Mouse (Mus musculus) CD4-positive, CD25-positive, alpha-beta regulatory T cell, adult 4 months (primary cell): ENCODE measurements around the gene Ptprc. TPM values are rescaled to one million over a fixed set of nuclear protein-coding genes. Genes with fewer than 3 reads are reported as not detected.

ENCODE experiments used
- ATAC-seq: one replicate; pipeline ENCODE4 v1.8.0; 2017
- polyA plus RNA-seq, 2 experiments: library from polyadenylated mRNA; unstranded; fragments of 100-300 nt; shearing (Covaris generic); gene quantifications; one replicate each; pipeline ENCODE4 v1.2.1; 2017

Gene Ptprc
- polyA plus RNA-seq = 1,000 to 10,000 TPM; 1,419 to 1,542 TPM

DNA sequence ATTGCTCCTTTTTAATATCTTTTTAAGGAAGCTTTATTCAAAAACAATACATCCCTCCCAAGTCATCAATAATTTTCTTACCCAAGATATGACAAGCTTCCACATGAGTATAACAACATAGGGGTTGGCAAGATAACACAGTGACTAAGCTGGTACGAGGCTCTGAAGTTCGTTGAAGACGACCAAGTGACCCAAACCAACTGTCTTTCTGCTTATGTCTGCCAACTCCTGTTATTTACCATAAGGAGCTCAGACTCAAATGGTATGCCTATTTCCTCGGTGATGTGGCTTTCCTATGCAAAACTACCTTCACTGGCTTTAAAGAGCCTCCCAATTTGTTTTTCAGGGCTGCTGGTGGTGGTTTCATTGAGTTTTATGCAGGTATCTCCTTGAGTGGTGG, at the start of gene Ptprc:
Ptprc (minus strand) TSS at position 215 of the 400 bp plus-strand sequence.
- peak; percentile 29 for ATAC-seq

DNA sequence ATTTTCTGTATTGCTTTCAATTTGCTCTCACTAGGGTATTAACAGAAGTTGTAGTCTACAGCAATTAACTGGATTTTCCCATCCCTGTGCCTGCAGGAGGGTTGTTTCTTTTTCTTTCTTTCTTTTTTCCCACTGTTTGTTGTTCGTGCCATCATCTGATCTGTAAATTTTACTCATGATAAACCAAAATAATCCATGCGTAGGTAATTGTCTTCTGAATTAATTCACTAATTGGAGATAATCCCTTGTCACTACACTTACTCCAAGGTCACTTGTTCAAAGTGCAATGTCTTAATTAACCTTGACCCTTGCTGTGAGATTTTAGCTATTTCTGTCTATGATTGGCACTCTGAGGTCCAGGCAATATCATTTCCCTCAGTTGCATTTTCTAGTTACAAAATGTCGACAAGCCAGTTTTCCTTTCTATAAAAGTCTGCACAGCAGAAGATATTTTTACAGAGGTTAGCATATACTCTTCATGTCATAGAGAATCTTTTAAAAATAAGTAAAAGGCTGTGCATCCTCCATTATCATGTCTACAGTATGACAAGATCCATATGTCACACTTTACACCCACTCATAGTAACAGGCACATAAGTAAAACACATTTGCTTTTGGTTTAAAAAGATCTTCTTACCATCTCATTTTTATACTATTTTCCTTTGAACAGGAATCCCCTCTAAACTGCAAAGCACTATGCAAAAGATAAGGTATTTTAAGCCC, 39.4 kb upstream of the Ptprc start:
- ATAC-seq = no peak

DNA sequence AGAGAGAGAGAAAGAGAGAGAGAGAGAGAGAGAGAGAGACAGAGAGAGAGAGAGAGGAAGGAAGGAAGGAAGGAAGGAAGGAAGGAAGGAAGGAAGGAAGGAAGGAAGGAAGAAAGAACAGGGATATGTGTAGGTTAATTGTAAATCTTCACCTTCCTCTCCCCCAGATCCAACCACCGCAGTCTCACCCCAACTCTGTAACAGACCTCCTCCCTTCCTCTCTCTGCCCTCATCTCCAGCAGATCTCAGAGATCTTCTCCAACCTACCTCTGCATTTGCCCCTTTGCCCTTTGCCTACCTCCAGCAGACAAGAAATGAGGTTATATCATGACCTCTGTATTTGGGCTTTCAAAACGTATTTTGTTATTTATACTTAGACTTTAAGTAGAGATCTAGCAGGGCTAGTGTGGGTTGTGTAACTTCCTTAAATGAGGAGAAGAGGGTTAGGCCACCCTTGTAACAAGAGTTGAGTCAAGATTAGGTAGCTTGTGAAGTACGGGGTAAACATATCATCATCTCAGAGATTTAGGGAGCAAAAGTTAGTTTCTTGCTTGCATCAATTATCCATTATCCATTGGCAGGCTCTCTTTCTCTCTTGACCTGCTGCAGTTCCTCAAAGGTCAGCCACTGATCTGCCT, 35.0 kb upstream of the Ptprc start:
- no peak for ATAC-seq

DNA sequence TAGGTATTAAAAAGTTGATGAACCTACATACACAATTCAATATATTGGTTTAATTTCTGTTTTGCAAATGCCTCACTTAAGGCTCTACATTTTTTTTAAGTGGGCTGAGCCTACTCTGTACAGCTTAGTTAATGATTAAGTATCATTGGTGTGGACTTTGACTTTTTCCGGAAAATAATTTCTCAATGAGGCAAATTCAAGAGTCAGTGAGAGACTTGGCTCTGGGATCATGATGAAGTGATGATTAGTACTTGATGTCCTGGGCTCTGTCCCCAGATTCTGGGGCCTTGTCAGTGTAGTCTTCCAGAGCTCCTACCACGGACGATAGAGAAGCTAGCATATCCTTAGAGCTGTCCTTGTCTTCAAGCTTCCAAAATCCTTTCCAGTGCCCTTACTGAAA, 34.2 kb upstream of the Ptprc start:
- ATAC-seq = no peak

DNA sequence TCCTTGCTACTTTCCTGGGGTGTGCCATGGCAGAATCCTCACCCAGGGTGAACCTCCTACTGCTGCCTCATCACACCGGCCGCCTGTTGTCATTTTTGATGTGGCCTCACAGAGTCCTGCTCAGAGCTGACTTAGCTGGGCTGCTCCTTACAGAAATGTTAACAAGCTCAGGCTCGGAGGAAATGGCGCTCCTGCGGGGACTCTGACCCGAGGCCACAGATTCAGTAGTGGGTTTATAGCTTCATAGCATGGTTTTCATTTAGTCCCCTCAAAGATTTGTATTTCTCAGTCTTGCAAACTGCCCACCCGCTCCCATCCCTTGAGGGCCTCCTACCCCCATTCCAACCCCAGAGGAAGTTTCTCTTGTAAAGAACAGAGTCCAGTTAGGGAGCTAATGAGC, 30.5 kb upstream of the Ptprc start:
- ATAC-seq = no peak

DNA sequence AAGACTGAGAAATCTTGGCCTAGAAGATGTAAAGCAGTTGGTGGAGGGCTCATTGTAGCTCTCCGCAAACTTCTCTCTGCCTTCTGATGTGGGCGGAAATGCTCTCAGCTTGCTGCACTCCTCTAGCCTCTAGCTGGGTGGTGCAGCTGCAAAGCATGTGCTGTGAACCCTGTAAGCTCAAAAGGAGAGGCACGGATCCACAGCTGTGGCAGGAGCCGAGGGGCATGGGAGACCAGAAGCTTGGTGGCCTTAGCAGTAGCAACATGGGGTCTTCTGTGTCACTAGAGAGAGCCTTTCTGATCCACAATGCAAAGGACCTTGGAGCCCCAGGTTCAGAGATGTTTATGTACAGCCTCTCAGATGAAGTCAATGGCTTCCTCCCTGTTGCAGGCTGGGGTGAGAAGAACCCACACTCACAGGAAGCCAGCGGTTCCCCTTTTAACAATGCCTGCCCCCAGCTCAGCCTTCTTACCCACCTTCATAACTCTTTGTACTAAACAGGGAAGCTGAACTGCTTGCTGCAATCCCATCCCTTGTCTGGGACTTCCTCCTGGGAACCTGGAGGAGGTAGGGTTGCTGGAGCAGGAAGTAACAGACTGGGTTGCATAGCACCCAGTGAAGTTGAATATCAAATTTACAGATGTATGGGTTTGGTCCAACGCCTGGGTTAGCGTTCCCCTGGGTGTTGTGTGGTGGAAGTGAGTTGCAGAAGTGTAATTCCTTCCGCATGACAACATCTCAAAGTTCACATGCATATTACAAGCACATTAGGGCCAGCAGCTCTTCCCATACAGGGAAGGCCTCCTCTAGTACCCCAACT, 16.4 kb upstream of the Ptprc start:
- peak; percentile 86 for ATAC-seq

DNA sequence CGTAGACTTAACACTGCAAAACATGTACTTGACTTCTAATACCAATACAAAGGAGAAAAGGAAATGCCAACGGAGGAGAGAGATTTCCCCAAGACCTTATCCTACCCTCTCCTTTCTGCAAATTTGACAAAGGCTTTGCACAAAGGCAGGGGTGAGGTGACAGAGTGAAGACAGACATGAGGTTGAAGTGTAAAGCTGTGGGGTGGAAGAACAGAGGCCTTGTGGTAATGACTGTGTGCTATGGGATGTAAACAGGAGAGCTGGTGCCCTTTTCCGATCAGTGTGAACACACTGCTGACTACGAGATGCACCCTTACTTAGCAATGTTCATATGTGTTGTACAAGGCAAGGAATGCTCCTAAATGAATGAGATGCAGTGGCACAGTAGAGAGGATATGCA, 12.6 kb upstream of the Ptprc start:
- no peak for ATAC-seq

DNA sequence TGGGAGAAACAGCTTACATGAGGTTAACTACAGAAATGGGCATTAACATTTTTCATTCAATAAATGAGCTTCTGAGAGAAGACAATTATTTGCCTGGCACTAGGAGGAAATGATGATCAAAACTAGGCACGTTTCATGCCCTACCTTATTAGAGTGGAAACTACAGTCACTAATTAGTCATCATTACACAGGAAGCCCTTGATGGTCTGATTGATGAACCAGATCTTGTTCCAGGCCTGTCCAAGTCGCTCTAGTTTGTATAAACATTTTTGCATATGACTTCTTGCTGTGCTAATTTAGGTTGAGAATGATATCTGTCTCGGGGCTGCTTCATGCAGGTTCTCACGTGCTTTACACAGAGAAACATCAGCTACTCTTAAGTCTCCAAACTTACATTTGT, 10.4 kb upstream of the Ptprc start:
- peak; percentile 89 for ATAC-seq

DNA sequence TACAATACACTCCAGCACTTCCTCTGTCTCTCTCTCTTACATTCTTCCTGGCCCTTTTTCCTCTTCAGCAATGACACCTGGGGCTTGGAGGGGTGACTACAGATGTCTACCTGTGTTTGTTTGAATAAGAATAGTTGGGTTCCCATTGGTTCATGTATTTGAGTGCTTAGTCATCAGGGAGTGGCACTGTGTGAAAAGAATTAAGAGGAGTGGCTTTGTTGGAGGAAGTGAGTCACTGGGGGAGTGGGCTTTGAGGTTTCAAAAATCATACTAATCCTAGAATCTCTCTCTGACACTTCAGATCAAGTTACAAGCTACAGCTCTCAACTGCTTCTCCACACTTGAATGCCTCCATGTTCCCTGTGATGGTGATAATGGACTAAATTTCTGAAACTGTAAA, 4.6 kb upstream of the Ptprc start:
- ATAC-seq = peak; percentile 13

DNA sequence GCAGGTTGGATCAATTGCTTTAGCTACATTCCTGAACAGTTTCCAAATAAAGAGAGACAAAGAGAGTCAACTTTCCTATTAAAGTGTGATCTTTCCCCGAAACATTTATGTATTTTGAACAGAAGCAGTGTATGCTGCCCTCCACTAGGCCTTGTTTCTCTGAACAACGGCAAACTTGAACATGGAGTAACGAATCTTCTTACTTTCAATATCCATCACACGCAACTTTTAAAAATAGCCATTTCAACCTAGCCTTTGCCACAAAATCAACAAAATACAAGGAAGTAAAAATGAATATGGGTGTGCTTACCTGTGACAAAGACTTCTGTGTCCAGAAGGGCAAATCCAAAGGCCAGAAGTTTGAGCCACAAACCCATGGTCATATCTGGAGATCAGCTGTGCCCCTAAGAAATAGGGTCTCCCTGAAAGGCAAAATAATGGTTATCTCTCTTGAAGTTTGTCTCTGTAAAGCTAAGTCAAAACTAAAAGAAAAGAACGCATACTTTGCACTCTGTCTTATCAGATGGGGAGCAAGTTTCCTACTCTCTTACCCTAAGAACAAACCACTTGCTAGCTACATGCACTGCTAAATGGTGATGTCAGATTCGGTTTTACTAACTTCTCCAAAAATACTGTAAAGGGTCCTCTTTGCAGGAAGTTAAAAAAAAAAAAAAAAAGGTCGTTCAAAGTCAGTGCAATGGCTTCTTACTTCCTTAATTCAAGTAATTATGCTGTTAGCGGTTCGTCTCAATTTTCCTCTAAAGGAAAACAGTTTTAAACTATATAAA, 609 bp downstream of the Ptprc start:
- ATAC-seq = peak; percentile 64

DNA sequence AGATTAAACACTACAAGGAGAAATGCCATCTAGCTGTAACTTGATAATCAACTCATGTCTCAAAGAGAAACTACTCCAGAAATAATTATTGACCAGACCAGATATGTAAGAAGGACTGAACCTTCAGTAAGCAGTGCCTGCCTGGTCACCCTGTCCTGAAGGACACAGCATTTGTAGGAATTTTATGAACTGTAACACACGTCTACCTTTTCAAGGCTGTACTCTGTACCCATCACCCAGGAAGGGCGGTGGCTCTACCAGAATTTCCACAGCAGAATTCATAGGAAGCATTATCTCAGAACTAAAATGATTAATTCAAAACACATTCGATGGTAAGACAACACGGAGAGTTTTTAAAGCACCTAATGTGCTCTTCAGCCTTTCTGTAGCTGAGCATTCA, 1.4 kb downstream of the Ptprc start:
- peak; percentile 10 for ATAC-seq

DNA sequence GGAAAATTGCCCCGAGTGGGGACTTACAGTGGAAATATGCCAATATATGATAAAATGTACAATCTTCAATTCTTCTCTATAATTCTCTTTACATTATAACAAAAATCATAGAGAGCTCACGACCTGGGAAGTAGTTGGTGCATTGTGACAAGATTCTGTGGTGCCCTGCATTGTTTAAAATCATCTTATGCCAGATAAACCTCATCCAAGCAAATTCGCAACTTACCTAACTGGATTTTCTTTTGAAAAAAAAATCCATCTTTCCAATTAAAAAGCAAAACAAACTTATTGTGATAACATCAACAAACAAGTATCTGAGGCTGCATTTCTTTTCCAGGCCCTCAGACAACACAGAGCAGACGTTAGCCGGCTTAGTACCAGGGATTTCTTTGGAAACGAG, 1.8 kb downstream of the Ptprc start:
- no peak for ATAC-seq

DNA sequence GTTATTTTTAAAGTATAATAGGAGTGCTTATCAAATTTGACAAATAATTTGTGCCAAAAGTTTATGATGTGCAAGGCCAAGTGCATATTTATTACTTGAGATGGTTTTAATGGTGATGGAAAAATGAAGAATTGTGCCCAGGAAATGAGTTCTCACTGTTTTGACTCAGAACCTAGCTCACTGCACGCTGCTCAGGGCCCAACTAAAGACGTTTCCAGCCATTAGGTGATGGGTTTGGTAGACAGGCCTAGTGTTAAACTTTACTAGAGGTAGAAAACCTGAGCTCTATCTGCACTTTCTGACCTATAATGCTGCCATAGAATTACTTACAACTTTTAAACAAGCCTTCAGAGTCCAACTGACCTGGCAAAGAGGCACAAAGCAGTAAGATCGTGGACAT, 3.0 kb downstream of the Ptprc start:
- peak; percentile 37 for ATAC-seq

DNA sequence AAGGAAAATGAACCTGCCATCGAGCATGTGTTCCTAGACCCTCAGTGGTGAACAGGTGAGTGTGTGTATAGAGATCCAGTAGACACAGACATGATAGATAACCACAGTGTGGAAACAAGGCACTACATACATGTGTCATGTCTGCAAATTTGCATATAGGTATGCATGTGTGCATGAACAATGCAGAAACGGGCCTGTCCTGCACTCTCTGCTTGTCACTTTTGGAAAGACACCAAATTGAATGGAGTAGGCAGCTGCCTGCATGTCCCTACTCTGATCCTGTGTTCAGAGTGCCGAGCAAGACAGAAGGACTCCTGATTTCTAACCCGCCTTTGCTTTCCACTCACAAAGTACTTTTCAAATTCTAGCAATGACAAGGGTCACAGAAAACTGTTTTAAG, 3.4 kb downstream of the Ptprc start:
- ATAC-seq = peak; percentile 26

DNA sequence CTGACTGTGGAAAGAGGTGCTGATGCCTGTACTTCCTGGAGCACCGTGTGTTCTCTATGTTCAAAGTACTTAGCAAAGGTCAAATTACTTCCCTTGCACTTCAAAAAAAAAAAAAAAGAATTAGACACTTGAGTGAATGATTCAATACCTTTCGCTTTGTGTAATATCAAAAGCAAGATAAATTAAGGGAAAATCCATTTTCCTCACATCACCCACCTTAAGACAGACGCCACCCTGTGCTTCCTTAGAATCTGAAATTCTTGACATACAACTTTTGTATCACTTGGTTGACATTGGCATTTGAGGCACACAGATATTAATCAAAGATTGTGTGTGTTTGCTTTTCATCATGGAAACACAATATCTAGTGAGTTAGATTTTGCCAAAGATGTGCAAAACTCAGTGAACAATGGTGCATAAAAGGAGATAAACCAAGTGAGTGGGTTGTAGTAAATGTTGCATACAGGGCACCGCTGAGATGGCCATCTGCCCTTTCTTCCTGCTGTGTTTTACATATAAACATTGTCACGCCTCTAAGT, 9.2 kb downstream of the Ptprc start:
- peak; percentile 37 for ATAC-seq

DNA sequence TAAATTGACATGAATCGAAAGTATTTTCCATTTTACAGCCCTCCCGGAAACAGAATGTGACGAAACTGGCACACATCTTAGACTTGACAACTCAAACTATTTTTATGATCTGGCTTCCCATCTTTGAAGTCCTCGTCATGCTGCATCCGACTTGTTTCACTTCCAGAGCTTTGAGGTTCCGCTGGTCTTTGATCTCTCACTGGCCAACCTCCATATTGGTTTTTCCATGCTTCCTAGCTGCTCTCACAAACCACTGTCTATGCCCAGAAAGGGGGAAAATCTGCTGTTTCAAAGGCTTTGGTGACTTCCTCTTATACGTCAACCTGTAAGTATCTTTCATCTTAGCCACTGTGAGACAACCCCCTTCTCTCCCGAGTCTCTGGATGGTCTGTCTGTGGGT, 12.9 kb downstream of the Ptprc start:
- peak; percentile 69 for ATAC-seq

DNA sequence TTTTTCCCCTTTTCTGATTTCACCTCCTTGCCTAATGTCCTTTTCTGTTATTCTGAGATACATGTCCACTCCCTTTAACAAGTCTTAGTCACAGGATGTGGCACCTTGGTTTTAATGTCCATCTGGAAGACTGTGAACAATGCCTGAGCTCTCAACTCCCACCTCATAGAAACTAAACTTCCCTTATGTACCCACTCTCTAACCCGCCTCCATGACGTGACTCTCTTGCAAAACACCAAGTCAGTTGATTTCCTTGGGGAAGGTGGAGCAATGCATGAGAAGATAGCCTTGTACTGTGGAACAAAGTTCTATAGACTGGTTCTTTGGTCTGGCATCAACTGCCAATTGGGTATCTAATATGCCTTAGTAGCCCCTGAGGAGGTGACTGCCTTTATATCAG, 16.6 kb downstream of the Ptprc start:
- peak; percentile 27 for ATAC-seq

DNA sequence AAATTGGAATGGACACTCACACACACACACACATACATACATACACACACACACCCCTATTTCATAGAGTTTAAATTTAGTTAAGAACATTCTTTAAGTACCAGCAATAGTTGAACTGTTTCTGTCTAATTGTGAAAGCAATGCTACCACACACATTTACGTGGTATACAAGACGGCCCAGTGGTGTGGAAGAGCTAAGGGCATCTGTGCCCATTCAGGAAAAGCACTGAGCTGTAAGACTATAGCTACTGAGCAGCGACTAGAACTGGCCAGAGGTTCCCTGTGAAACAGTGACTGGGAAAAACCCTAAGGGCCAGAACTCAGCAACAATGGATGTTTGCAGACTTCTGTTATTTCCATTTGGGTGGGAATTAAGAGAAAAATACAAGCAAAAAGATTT, 17.3 kb downstream of the Ptprc start:
- no peak for ATAC-seq

DNA sequence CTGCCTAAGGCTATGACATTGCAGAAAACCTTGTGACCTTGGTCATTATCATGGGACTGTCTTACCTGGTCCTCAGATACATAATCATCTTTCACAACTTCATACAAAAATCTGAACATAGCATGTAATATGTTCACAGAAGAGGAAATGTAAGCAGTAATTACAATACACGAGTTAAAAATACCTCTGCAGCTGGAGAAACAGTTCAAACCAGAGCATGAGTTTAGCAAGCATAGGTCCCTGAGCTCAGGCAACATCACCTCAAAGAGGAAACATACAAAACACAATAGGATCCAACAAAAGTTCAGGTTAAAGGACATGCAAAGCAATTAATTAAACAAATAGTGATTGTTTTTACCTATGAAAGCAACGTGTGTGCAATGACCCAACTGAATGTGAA, 17.8 kb downstream of the Ptprc start:
- no peak for ATAC-seq

DNA sequence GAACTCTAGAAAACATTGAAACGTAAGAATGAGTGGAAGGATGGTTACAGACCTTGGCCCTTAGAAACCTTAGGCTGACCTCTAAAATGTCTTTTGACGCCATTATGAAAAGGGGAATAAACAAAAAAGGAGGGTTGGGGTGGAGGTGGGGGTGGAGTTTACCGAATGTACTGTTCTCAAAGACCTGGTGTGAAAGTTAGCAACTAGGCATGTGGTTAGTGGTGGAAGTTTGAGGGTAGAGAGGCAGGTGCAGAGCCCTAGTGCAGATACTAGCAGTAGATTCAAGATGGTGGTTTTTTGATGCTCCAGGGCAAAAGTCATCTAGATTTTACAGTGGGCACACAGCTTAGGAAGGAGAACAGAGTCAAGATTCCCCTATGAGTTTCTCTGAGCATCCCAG, 18.5 kb downstream of the Ptprc start:
- ATAC-seq = peak; percentile 56

DNA sequence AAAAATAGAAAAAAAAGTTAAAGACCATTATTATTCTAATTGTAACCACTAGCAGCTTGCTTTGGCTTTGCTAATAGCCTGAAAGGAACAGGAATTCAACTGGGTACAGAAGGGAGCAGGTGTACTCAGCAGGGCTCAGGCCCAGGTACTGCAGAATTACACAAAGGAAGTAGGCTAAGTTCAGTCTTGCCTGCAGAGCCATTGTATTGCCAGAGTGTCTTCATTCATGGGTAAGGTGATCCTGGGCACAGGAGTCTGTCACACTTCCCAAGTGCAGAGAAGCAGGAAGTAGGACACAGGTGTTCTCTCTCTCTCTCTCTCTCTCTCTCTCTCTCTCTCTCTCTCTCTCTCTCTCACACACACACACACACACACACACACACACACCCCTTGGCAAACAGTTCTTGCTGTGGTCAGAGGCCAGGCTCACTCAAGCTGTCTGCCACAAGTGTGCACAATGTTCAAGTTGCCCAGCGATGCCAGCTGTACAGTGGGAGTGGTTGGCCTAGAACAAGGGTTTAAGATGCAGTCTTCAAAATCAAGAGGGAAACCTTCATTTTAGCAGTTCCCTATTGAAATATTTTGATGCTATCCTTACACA, 21.2 kb downstream of the Ptprc start:
- peak; percentile 26 for ATAC-seq

DNA sequence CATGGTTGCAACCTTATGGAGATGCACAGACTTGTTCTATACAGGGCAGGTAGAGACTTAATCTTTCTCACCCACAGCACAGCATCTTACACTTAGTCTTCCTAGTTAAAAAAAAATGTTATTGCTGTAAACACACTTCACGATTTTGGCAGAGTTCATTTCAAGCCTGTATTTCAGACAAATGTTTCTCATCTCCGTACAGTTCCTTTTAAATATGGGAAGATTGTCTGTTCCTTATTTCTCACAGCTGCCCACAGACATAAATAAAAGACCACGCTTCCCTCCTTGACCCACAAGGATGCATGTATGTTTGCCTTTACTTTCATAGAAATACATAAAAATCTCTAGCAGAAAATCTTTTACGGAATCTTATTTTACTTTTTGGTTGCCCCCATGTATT, 22.4 kb downstream of the Ptprc start:
- ATAC-seq = no peak
